Mouse (Mus musculus) NIH3T3 (cell line): ENCODE measurements around the gene Pbld1.

Experiments
- DNase-seq: peaks from one replicate; pipeline ENCODE4 v3.0.0-alpha.2; 2012; ENCODE audit warnings: low read depth

The Pbld1 gene

GRCm38 (mm10) chr10:63059862-63060261 is at the start of gene Pbld1:
TSS of gene Pbld1 (plus strand) at chr10:63060162.
- DNase-seq: peak; percentile 37

- no peak for DNase-seq
Measured at GRCm38 (mm10) chr10:63010268-63010667, 49.7 kb upstream of the Pbld1 start.

GRCm38 (mm10) chr10:63011556-63011955 is 48.4 kb upstream of the Pbld1 start:
- no peak for DNase-seq

GRCm38 (mm10) chr10:63013476-63013875 is 46.5 kb upstream of the Pbld1 start:
- DNase-seq: no peak

GRCm38 (mm10) chr10:63014168-63014567 is 45.8 kb upstream of the Pbld1 start:
- DNase-seq: no peak

- DNase-seq: no peak
Measured at GRCm38 (mm10) chr10:63019304-63019703, 40.7 kb upstream of the Pbld1 start.

- DNase-seq: peak; percentile 48
Measured at GRCm38 (mm10) chr10:63021702-63022101, 38.3 kb upstream of the Pbld1 start.

GRCm38 (mm10) chr10:63022541-63023120 is 37.3 kb upstream of the Pbld1 start:
- DNase-seq: no peak

- peak; percentile 74 for DNase-seq
Measured at GRCm38 (mm10) chr10:63023121-63023748, 36.7 kb upstream of the Pbld1 start.

- DNase-seq: peak; percentile 99
Measured at GRCm38 (mm10) chr10:63023749-63024579, 36.0 kb upstream of the Pbld1 start, which contains the start of the genes Hnrnph3 and Pbld2. TSS of gene Hnrnph3 (minus strand) at chr10:63024217. TSS of gene Pbld2 (plus strand) at chr10:63024315.

GRCm38 (mm10) chr10:63024580-63024910 is 35.4 kb upstream of the Pbld1 start:
- DNase-seq: peak; percentile 85

- peak; percentile 33 for DNase-seq
Measured at GRCm38 (mm10) chr10:63025016-63025415, 34.9 kb upstream of the Pbld1 start.

GRCm38 (mm10) chr10:63025491-63026011 is 34.4 kb upstream of the Pbld1 start:
- no peak for DNase-seq

GRCm38 (mm10) chr10:63026156-63026794 is 33.7 kb upstream of the Pbld1 start:
- no peak for DNase-seq

- DNase-seq: no peak
Measured at GRCm38 (mm10) chr10:63026795-63027160, 33.2 kb upstream of the Pbld1 start.

GRCm38 (mm10) chr10:63027376-63028161 is 32.4 kb upstream of the Pbld1 start:
- DNase-seq: no peak

GRCm38 (mm10) chr10:63028396-63028795 is 31.6 kb upstream of the Pbld1 start:
- DNase-seq: no peak

- DNase-seq: no peak
Measured at GRCm38 (mm10) chr10:63032267-63032666, 27.7 kb upstream of the Pbld1 start.

- no peak for DNase-seq
Measured at GRCm38 (mm10) chr10:63032956-63033355, 27.0 kb upstream of the Pbld1 start.

GRCm38 (mm10) chr10:63038571-63039320 is 21.2 kb upstream of the Pbld1 start:
- DNase-seq: no peak
